Mouse (Mus musculus) adrenal gland, adult (tissue): ENCODE results near the gene Afmid.
"Not testable (repeated sequence)": the region's sequence is repeated elsewhere in the genome, so short reads cannot be mapped to it uniquely, and the experiment has no call there.

Experiments used
- DNase-seq, 2 experiments: peaks; one replicate each; pipeline ENCODE4 v3.0.0; 2022 to 2023; ENCODE audit warnings: low spot score in 1 of 2; ENCODE audit not compliant: inconsistent age in 2 of 2

Gene Afmid

DNA sequence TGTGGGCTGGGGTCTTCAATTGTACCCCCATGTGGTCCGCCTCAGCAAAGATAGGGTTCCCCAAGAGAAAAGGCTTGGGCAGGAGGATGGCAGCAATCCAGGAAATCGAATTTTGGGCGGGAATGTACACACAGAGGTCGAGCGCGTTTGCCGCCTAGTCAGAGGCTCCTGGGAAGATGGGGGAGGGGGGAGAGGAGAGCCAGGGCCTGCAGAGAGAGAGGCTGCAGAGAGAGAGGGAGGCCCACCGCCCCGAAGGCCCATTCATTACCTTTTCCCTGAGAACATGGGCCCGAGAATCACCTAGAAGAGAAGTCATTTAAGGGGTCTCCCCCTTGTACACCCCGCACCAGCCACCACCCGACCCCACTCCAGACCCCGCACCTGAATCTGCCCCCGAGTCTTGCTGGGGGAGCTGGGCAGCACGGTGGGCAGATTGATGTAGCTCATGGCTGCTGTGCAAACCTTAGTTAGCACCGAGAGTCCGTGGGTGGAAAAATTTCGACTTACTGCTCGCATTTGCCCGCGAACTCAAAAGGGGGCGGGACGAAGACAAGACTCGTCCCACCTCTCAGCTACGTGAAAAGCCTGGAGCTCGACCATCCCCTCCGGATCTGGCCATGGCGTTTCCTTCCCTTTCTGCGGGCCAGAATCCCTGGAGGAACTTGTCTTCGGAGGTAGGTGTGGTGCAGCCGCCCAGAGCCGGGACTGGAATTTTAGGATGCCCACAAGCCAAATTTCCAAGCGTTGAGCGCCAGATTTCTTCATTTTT lies at the start of gene Afmid, which contains the start of gene Tk1:
Gene Afmid (plus strand): TSS at position 592 of the 769 bp plus-strand sequence.
Gene Tk1 (minus strand): TSS at position 760 of the 769 bp plus-strand sequence.
- peak; percentile 78 to 88 for DNase-seq

DNA sequence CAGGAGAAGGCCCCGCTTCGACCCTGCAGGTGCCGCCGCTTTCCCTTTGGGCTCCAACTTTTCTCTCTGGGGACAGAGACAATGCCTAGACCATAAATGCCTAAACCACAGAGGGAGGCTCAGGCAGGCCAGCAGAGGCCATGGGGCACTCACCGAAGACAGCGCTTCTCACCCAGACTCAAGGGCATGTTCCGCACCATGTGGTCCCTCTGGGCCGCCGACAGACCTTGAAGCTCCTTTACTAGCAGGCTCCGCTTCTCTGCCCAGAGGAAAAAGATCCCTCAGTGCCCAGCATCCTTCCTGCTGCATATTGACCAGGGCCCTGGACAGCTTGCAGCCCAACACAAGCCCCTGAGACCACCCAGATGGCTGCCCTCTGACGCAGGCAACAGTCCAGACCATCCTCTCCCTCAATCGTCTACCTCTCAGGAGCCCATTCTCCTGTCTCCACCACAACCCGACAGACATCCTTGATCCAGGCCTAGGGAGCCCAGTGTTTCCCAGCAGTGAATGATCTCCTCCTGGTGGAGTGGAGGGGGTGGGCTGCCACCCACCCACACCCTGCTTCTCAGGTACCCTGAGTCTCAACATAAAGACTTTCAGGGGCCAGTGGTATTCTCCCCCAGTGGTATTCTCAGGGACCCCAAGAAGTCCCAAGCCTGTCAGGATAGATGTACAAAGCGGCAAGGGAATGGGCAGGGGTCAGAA lies 49.5 kb upstream of the Afmid start:
- DNase-seq, result peak; percentile 62 to 83

DNA sequence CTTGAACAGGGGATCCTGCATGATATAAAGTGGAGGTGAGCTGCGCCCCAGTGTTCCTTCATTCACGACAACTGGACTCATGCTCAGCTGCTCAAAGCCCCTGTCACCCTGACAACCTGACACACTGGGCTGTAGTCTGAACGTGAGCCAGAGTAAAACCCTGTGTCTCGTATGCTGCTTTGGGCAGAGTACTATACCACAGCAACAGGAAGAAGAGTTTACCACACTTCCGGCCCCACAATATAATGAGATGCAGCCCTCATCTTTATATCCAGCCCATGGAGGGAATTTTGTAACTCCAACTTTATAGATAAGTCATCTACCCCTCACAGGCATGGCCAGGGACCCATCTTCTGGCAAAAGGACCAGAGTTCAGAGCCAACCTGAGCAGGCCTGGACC lies 48.6 kb upstream of the Afmid start:
- DNase-seq, result no peak

DNA sequence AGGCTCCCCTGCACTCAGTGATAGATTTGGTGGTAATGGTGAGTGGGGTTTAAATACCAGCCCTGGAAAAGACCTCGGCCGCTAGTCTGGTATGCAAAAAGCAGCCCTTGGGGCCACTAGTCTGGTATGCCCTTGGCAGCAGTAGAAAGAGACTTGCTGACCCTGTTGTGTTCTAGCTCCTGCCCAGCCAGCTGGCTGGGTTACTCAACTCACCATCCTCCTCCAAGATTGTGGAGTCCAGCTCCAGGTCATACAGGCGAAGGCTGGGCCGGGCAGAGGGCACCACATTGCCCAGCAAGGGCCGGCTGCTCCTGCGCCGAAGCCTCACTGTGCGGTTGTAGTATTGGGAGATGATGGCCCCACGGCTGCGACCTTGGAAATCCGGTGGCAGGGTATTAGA lies 47.7 kb upstream of the Afmid start:
- peak in 1 of 2 experiments; percentile 77 for DNase-seq

DNA sequence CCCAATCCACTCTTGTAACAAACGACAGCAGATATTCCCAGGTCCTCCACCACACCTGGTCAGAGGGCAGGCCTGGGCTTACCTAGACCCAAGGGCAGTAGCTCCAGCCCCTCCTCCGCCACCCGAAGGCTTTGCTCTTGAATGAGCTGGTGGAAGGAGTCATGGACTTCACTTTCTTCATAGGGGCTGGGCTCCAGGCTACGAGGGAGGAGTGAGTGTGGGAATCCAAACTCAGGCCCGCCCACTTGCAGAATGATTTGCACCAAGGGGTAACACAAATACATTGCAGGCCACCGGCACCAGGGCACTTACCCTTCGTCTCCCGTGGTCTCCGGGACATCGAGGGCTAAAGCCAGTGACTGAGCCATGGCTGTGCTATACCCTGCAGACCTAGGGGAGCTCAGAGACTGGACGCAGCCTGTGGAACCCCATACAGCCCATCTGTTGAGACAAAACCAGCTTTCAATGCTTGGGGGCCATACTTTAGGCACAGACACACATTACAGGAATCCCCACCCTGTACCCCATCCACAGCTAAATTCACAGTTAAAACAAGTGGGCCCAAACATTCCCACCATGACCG lies 46.8 kb upstream of the Afmid start:
- DNase-seq, result peak; percentile 46 to 70

DNA sequence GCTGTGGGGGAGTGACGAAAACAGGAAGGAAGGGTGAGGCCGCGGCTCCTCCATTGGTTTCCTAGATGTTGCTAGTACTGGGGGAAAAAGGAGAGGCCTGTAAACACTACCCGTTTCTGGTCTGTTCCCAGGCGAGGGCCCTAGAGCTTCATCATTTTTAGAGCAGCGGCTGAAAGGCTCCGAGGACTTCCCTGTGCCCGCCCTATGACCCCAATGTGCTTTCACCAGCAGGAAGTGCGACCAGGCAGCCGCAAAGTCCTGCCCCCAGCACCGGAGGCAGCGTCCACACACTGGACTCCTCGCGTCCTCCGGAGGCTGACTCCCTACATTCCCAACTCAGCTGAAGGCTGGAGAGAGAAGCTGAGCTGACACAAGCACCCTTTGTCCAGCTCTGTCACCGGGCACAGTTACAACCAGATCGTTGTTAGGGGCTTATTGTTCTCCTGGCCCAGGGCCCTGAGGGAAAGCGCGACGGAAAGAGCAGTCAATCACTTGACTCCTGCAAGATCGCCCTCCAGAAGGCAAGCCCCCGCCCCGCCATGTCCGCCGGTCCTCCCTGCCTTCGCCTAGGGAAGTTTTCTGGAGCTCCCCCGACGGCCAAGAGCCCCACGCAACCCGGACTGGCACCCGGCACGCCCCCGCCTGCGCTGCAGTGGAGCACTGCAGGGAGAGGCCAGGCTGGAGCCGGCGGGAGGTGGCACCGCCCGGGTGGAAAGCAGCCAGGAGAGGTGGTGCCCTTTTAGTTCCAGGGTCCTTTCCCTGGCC lies 46.1 kb upstream of the Afmid start:
- peak; percentile 84 to 92 for DNase-seq

DNA sequence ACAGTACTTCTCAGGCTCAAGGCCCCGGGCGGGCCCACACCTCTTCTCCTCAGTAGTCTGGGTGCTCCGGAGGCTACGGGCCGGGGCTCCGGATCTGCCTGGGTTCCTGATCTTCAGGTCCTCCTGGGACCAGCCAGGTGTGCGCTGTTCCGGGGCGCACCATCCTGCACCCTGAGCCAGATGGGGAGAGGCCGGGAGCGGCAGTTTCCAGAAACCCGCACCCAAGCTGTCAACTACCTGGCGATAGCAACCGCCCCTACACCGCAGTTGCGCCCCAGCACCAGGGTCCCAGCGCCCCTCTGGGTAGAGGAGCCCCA lies 45.6 kb upstream of the Afmid start:
- DNase-seq, result no peak

DNA sequence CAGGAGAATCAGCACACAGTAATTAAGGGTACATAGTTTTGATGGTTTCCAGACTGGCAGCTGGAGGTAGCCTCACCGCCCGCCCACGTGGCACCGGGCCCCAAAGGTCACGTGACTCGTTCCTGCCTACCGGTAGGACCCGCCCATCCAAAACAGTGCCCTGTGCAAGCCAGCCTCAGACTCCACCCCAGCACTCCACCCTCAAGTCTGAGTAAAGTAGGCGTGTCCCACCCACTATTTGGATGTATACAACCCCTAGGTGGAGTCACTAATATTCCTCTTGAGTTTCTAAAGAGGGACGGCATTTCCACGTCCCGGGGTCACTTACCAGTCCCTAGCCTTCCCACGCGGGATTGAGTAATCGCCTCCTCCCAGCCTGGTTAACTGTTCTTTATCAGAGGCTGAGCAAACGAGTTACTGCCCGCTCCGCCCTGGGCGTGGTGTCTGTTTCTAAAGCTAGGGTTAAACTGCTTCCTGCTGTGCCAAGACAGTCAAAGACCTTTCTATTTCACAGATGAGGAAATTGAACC lies 45.1 kb upstream of the Afmid start:
- DNase-seq, result peak; percentile 93 to 97

DNA sequence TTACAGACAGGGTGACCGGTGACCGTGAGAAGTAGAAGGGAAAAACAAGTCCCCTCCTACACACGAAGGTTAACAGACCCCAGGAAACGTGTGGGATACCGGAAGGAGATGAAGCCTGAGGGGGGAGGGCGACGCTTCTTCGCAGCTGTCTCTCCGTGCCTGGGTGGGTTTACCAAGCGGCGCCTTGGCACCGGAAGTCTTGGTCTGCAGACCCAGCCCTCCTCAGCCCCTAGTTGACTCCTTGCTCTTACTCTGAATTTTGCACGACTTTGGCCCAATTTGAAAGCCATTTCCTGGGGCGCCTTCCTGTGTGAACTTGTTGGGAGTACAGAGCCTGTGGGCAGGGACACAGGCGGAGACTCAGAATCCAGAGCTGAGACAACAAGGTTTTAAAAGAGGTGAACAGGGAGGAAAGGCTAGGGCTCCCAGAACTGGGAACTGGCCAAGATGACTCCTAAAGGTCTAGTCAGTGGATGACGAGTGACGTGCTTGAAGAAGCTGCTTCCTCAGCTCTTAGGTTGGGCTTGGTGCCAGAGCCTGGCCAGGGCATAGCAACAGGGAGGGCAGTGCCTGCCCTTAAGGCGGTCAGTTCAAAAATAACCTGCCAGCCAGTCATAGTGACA lies 44.4 kb upstream of the Afmid start:
- peak; percentile 92 to 96 for DNase-seq

DNA sequence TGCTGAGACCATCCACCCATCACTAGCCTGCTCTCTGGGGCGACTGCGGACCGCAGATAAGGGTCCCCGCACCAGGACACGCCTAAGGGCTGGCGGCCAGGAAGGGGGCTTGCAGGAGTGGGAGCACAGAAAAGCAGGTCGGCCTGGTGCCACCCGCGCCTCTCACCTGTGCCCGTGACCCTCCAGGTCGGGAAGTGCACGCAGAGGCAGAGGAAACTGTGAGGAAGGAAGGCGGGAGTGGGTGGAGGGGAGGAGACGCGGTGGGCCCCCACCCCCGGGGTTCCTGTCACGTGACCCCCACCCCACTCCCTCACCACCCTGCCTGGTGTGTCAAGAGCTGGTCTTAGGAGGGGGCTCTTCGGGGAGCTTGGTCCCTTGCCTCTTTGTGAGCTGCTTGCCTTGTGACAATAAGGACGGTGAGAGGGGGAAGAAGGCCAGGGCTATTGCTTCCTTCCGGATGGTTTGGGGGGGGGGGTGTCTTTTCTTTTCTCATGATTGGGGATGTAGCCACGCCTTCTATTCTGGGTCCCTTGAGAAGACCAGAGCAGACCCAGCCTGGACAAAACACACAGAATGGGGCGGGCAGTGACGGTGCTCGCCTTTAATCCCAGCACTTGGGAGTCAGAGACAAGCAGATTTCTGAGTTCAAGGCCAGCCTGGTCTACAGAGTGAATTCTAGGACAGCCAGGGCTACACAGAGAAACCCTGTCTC lies 43.6 kb upstream of the Afmid start, which contains the start of the genes Tmc8 and Tmc6:
Gene Tmc8 (plus strand): TSS at position 84 of the 712 bp plus-strand sequence.
Gene Tmc6 (minus strand): TSS at position 206 of the 712 bp plus-strand sequence.
- peak; percentile 46 to 69 for DNase-seq

DNA sequence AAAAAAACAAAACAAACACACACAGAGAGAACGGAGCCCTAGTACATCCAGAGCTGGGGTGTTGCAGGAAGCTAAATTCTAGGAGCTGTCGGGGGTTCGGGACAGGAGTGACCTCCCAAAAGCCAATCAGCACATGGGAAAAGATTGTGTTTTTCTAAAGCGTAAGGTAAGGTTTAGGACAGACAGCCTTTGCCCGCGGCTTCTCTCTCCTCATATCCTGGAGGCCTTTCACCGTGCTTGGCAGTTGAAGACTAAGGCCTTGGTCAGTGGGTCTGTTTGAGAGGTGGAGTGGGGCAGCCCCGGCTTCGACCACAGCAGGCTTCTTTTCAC lies 43.1 kb upstream of the Afmid start:
- DNase-seq, result no peak

DNA sequence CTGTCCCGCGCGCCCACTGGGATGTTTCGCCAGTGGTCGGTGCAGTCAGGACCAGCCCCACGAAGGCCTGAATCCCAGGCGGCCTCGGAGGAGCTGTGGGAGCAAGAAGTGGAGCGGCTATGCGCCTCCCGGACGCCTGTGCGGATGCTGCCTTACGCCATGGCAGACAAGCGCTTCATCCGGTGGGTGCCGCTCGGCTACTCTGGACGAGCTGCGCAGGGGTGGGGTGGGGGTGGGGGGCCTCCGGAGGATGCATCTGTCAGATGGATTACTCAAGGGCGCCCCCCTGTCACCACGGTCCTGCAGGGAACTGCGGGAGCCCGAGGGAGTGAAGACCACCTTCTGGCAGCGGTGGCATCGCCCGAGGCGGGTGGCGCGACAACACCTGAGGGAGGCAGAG lies 42.6 kb upstream of the Afmid start:
- DNase-seq, result peak; percentile 53 to 78

DNA sequence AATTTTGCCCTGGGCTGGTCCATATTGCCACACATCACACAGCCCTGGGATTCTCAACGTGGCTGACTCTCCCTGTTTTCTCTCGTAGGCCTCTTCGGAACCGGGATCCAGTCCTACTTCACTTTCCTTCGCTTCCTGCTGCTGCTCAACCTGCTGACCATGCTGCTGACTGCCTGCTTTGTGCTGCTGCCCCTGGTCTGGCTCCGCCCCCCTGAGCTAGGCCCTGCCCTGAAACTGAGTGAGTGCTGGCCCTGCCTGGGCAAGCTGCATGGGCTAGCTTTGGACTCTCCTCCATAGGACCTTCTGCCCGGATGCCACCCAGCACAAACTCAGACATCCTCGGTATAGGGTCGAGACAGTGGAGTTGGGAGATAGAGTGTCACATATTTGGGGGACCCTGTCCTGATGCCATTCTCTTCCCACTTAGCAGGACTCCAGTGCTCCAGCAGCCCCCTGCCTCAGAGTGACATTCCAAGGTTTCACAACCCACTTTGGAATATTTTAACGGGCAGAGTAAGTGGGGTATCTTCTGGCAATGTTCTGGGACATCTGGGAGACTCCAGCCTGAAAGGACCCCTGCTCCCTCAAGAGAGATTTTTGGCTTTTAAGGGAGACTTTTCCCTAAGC lies 41.9 kb upstream of the Afmid start:
- DNase-seq, result peak in 1 of 2 experiments; percentile 53

DNA sequence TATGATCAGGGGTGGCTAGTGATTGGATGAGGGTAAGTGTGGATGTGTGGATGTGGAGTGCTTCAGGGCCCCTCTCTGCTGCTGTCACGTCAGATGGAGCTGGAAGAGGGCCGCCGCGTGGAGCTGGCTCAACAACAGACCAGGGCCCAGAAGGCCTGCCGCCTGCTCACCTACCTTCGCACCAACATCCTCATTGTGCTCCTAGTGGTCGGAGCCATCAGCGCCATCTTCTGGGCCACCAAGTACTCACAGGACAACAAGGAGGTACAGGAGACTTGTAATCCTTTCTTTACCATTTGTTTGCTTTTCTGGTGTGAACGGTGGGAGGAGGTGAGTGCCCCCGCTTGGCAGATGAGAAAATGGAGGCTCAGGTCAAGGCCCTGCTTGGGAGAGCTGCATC lies 39.4 kb upstream of the Afmid start:
- peak; percentile 64 to 84 for DNase-seq

DNA sequence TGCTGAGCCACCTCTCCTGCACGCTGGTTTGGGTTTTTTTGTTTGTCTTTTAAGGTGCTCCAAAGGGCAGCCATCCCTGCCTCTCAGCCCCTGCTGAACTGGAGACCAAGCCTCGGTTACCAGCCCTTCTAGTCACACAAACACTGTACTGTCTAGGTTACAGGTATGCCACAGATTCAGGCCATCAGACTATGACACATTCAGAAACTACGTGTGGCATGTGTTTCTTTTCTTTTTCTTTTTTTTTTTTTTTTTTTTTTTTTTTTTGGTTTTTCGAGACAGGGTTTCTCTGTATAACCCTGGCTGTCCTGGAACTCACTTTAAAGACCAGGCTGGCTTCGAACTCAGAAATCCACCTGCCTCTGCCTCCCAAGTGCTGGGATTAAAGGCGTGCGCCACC lies 37.2 kb upstream of the Afmid start:
- DNase-seq, result not testable (repeated sequence)

DNA sequence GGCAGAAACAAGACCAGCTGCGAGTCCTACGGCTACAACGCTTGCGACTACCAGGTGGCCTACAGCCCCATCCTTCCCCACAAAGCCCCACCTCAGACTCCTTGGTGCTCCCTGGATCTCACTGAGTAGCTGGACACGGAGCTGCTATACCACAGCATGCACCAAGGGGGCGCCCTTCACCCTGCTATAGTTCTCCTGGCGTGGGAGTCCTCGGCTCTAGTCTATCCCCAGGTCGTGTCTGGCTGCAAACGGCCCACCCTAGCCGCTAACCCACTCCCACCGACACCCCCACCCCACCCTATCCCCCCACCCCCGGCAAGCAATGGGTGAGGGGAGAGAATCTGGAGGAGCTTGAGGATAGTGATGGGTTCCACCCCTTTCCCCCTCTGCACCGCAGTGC lies 35.4 kb upstream of the Afmid start:
- DNase-seq, result peak; percentile 69 to 88

DNA sequence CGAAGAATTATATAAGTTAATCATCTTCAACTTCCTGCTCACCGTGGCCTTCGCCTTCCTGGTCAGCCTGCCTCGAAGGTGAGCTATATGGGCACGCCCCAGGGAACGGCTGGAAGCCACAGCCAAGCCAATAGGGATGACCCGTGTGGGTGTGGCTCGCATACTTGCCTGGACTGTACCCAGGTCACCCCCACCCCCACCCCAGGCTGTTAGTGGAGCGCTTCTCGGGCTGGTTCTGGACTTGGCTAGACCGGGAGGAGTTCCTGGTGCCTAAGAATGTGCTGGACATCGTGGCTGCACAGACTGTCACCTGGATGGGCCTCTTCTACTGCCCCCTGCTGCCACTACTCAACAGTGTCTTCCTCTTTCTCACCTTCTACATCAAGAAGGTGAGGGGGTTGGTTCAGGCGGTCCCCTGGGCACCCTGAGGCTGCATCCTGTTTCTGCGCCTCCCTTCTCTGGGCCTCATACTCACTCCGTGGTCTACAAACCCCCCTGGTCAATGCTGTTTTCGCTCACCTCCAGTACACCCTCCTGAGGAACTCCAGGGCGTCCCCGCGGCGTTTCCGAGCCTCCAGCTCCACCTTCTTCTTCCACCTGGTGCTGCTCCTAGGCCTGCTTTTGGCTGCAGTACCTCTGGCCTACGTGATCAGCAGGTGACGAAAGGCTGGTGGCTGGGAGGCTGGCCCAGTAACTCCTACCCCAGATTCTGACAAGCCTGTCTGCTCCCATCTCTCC lies 34.9 kb upstream of the Afmid start:
- peak in 1 of 2 experiments; percentile 50 for DNase-seq

DNA sequence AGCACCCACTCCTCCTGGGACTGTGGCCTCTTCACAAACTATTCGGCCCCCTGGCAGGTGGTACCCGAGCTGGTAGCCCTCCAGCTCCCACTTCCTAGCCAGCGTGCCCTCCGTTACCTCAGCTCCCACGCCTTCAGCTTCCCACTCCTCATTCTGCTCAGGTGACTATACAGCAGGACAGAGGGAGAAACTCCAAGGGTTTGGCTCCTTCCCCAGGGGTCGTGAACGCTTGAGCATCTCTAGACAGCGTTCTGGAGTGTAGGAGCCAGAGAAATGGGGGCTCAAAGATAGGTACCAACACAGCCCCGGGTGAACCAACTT lies 34.3 kb upstream of the Afmid start:
- DNase-seq, result no peak

DNA sequence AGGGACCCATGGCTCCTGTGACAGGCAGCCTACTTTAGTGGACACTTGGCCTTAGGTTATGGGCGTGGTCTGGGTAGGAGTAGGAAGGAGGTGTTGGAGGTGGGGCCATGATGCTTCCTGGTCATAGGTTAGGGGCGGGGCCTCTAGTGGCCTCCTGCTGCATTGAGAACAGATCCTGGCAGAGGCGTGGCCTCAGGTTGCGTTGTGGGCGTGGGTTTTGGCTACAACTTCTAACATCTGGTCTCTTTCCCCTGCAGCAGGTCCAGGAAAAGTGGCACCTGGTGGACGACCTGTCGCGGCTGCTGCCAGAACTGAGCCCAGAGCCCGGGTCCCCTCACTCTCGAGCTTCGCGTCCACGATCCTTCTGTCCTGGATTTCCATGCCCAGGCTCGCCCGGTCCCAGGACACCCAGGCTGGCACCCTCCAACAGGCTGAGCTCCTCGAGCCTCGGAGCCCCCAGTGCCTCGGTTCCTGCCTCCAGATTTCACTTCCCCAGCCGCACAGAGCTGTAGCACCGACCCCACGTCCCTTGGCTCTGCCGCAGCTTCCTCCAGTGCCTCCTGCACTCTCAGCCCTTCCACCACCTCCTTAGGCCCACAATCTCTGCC lies 33.3 kb upstream of the Afmid start:
- DNase-seq, result peak; percentile 55 to 80
